Mouse (Mus musculus) ES-E14 (cell line): ENCODE measurements at regions not wholly inside any gene's neighbourhood (a gene's known extent, or its start where the extent isn't known, plus 50 kb on each side); places are given as distances from the start of the nearest gene placed in this dataset.

ENCODE experiments used
- DNase-seq: peaks from one replicate; pipeline ENCODE4 v3.0.0-alpha.2; 2013; ENCODE audit warnings: low read depth, low spot score
- H3K27ac ChIP-seq: 2 replicates; pipeline ENCODE4 v1.5.1; 2012; ENCODE audit warnings: low read depth, mild to moderate bottlenecking, low read length, moderate library complexity, mixed read lengths; ENCODE audit not compliant: poor library complexity, insufficient read depth, severe bottlenecking
- H3K36me3 ChIP-seq: 2 replicates; pipeline ENCODE4 v1.6.1; 2012; ENCODE audit warnings: mild to moderate bottlenecking, low read length, moderate library complexity, mixed read lengths; ENCODE audit not compliant: control insufficient read depth, poor library complexity, insufficient read depth, severe bottlenecking
- H3K4me1 ChIP-seq, 2 experiments: fragments of 150-350 bp in 1 of 2; sonication (generic) in 1 of 2; 2 replicates each; pipeline ENCODE4 v1.6.1; 2012; ENCODE audit warnings: low read length in 2 of 2, mild to moderate bottlenecking in 1 of 2, mixed read lengths in 1 of 2; ENCODE audit not compliant: control insufficient read depth in 2 of 2, insufficient read depth in 2 of 2, poor library complexity in 1 of 2
- H3K4me3 ChIP-seq, 2 experiments: fragments of 150-350 bp in 1 of 2; sonication (generic) in 1 of 2; 2 replicates each; pipeline ENCODE4 v1.5.1; 2012; ENCODE audit warnings: low read length in 2 of 2, low read depth in 1 of 2, mild to moderate bottlenecking in 1 of 2, mixed read lengths in 1 of 2; ENCODE audit not compliant: insufficient read depth in 1 of 2, poor library complexity in 1 of 2, severe bottlenecking in 1 of 2
- H3K9ac ChIP-seq: 2 replicates; pipeline ENCODE4 v1.6.1; 2012; ENCODE audit warnings: low read depth, mild to moderate bottlenecking, low read length, mixed read lengths; ENCODE audit not compliant: poor library complexity, insufficient read depth, severe bottlenecking
- H3K9me3 ChIP-seq: fragments of 150-350 bp; sonication (generic); 2 replicates; pipeline ENCODE4 v1.6.1; 2012; ENCODE audit warnings: low read depth, mild to moderate bottlenecking, low read length; ENCODE audit not compliant: control insufficient read depth, insufficient read depth
- CHD2 ChIP-seq: IDR thresholded peaks from 2 replicates; pipeline ENCODE4 v1.6.1; 2014; ENCODE audit warnings: mild to moderate bottlenecking, low read depth, low read length, inconsistent platforms
- HCFC1 ChIP-seq: IDR thresholded peaks from 2 replicates; pipeline ENCODE4 v1.6.1; 2012; ENCODE audit warnings: low read length, inconsistent platforms, borderline replicate concordance; ENCODE audit not compliant: insufficient read depth
- MAFK ChIP-seq: IDR thresholded peaks from 2 replicates; pipeline ENCODE4 v1.6.1; 2014; ENCODE audit warnings: mild to moderate bottlenecking, low read depth, low read length, inconsistent platforms; ENCODE audit not compliant: insufficient read depth
- ZC3H11A ChIP-seq: IDR thresholded peaks from 2 replicates; pipeline ENCODE4 v1.6.1; 2012; ENCODE audit warnings: low read depth, mild to moderate bottlenecking, inconsistent platforms, low read length, borderline replicate concordance
- ZNF384 ChIP-seq: IDR thresholded peaks from 2 replicates; pipeline ENCODE4 v1.6.1; 2012; ENCODE audit warnings: low read depth, low read length, inconsistent platforms
- in situ Hi-C, 2 experiments: fragments of 600-800 bp; cut with MboI; formaldehyde crosslinking; loops; one replicate each; pipeline ENCODE4 v1.15.1; 2025; ENCODE audit warnings: low sequenced_read_pairs in 2 of 2, inconsistent platforms in 1 of 2; ENCODE audit not compliant: unreplicated experiment in 2 of 2

- no peaks in the 10 kb centered on the region for H3K4me1 ChIP-seq
- no peak overlapping the region for H3K4me3 ChIP-seq
- H3K27ac ChIP-seq = no peak overlapping the region
- H3K9me3 ChIP-seq = no peaks in the 10 kb centered on the region
- no peak for DNase-seq
- no peak overlapping the region for H3K9ac ChIP-seq
- in situ Hi-C loops = no loop called here
- no peak for TF ChIP-seq CHD2
- TF ChIP-seq HCFC1 = no peak
- no peak for TF ChIP-seq ZC3H11A
- TF ChIP-seq MAFK = no peak
- no peak for TF ChIP-seq ZNF384
- no peaks in the 10 kb centered on the region for H3K36me3 ChIP-seq
Observed at GRCm38 (mm10) chr8:11914131-11914530, 73.9 kb downstream of the Tex29 start.

GRCm38 (mm10) chr8:11914681-11915474 is 74.6 kb downstream of the Tex29 start:
- in situ Hi-C loops = no loop called here
- no peak for DNase-seq

GRCm38 (mm10) chr8:11915721-11916120 is 75.4 kb downstream of the Tex29 start:
- TF ChIP-seq CHD2 = no peak
- TF ChIP-seq ZC3H11A = no peak
- no peak for TF ChIP-seq MAFK
- no peak for TF ChIP-seq HCFC1
- Histone ChIP-seq H3K4me1 (no peaks in the 10 kb centered on the region), H3K9ac (no peak overlapping the region), H3K27ac (no peak overlapping the region), H3K36me3 (no peaks in the 10 kb centered on the region), H3K4me3 (no peak overlapping the region), H3K9me3 (no peaks in the 10 kb centered on the region)
- DNase-seq = no peak
- in situ Hi-C loops = no loop called here

More at GRCm38 (mm10) chr8:11914681-11915474, 74.6 kb downstream of the Tex29 start:
- Histone ChIP-seq H3K9ac (no peak overlapping the region), H3K9me3 (no peaks in the 10 kb centered on the region), H3K4me3 (no peak overlapping the region), H3K4me1 (no peaks in the 10 kb centered on the region), H3K27ac (no peak overlapping the region), H3K36me3 (no peaks in the 10 kb centered on the region)
- TF ChIP-seq ZNF384 = no peak
- no peak for TF ChIP-seq MAFK
- no peak for TF ChIP-seq CHD2
- no peak for TF ChIP-seq ZC3H11A
- no peak for TF ChIP-seq HCFC1

- Histone ChIP-seq H3K27ac (no peak overlapping the region), H3K4me3 (no peak overlapping the region), H3K4me1 (no peaks in the 10 kb centered on the region), H3K9me3 (no peaks in the 10 kb centered on the region), H3K36me3 (no peaks in the 10 kb centered on the region), H3K9ac (no peak overlapping the region)
- TF ChIP-seq ZNF384 (no peak), HCFC1 (no peak), CHD2 (no peak), MAFK (no peak), ZC3H11A (no peak)
- no peak for DNase-seq
- in situ Hi-C loops = no loop called here
Observed at GRCm38 (mm10) chr8:11919876-11920275, 79.6 kb downstream of the Tex29 start.

GRCm38 (mm10) chr8:11923115-11923514 is 82.8 kb downstream of the Tex29 start:
- no peak for TF ChIP-seq CHD2
- TF ChIP-seq ZNF384 = no peak
- TF ChIP-seq MAFK = no peak
- no peak for TF ChIP-seq ZC3H11A
- TF ChIP-seq HCFC1 = no peak
- Histone ChIP-seq H3K9me3 (no peaks in the 10 kb centered on the region), H3K27ac (no peak overlapping the region), H3K36me3 (no peaks in the 10 kb centered on the region), H3K4me1 (no peaks in the 10 kb centered on the region), H3K4me3 (no peak overlapping the region), H3K9ac (no peak overlapping the region)
- in situ Hi-C loops = no loop called here
- DNase-seq = no peak
